Mouse (Mus musculus) kidney, adult 2 months (tissue): Measurements from ENCODE around the gene Hpdl.

Experiments used
- CTCF ChIP-seq: fragments of 200-500 bp; conservative IDR thresholded peaks from 2 replicates; pipeline ENCODE4 v1.5.1; 2011; ENCODE audit warnings: low read depth, mild to moderate bottlenecking, control low read depth, low read length, moderate library complexity, mixed read lengths; ENCODE audit not compliant: insufficient read depth, insufficient read length
- POLR2A ChIP-seq: fragments of 200-500 bp; IDR thresholded peaks from one replicate; pipeline ENCODE4 v1.6.1; 2011; ENCODE audit warnings: low read depth, low read length, control low read depth

- TF ChIP-seq CTCF, result no peak
- no peak for TF ChIP-seq POLR2A
Observed at GRCm38 (mm10) chr4:116787985-116788760, 33.3 kb downstream of the Hpdl start.
